Mouse (Mus musculus) frontal cortex, postnatal 14 days (tissue): ENCODE data around the gene Cdh3.

Experiments
- DNase-seq, 2 experiments: peaks; one replicate each; pipeline ENCODE4 v3.0.0; 2022; ENCODE audit warnings: low spot score in 2 of 2

Cdh3 gene

GRCm38 (mm10) chr8:106510365-106510975, at the start of gene Cdh3:
Cdh3 (plus strand) TSS chr8:106510891.
- DNase-seq = no peak

GRCm38 (mm10) chr8:106462131-106462530, 48.6 kb upstream of the Cdh3 start:
- DNase-seq = no peak

- no peak for DNase-seq
Measured at GRCm38 (mm10) chr8:106463795-106464194, 46.9 kb upstream of the Cdh3 start.

- no peak for DNase-seq
Measured at GRCm38 (mm10) chr8:106469485-106469884, 41.2 kb upstream of the Cdh3 start.

- DNase-seq = no peak
Measured at GRCm38 (mm10) chr8:106474001-106474400, 36.7 kb upstream of the Cdh3 start.

- no peak for DNase-seq
Measured at GRCm38 (mm10) chr8:106500018-106500685, 10.5 kb upstream of the Cdh3 start, which contains the start of gene 6030452D12Rik. 6030452D12Rik (plus strand) TSS chr8:106500522.

GRCm38 (mm10) chr8:106504241-106504640, 6.5 kb upstream of the Cdh3 start:
- DNase-seq = no peak

GRCm38 (mm10) chr8:106505328-106505965, 5.2 kb upstream of the Cdh3 start:
- DNase-seq = no peak

GRCm38 (mm10) chr8:106506106-106506505, 4.6 kb upstream of the Cdh3 start:
- no peak for DNase-seq

GRCm38 (mm10) chr8:106507761-106508331, 2.8 kb upstream of the Cdh3 start:
- DNase-seq = no peak

GRCm38 (mm10) chr8:106508456-106508855, 2.2 kb upstream of the Cdh3 start:
- DNase-seq = no peak

- no peak for DNase-seq
Measured at GRCm38 (mm10) chr8:106509079-106509780, 1.5 kb upstream of the Cdh3 start.

- no peak for DNase-seq
Measured at GRCm38 (mm10) chr8:106511065-106511501, 392 bp downstream of the Cdh3 start.

- no peak for DNase-seq
Measured at GRCm38 (mm10) chr8:106511531-106512041, 895 bp downstream of the Cdh3 start.

- DNase-seq = no peak
Measured at GRCm38 (mm10) chr8:106512475-106513150, 1.9 kb downstream of the Cdh3 start.

- DNase-seq = no peak
Measured at GRCm38 (mm10) chr8:106515946-106516479, 5.3 kb downstream of the Cdh3 start.

GRCm38 (mm10) chr8:106516581-106516980, 5.9 kb downstream of the Cdh3 start:
- DNase-seq = no peak

- DNase-seq = no peak
Measured at GRCm38 (mm10) chr8:106518763-106519162, 8.1 kb downstream of the Cdh3 start.

GRCm38 (mm10) chr8:106520578-106520977, 9.9 kb downstream of the Cdh3 start:
- DNase-seq = no peak

- no peak for DNase-seq
Measured at GRCm38 (mm10) chr8:106521845-106522244, 11.2 kb downstream of the Cdh3 start.

GRCm38 (mm10) chr8:106526725-106527124, 16.0 kb downstream of the Cdh3 start:
- DNase-seq = no peak
